Mouse (Mus musculus) limb, embryonic 12.5 days (tissue): ENCODE data around the gene Hnrnpa3. TPM values are rescaled to one million over a fixed set of nuclear protein-coding genes. Genes with fewer than 3 reads are reported as not detected.
"Not testable (repeated sequence)": the region's sequence is repeated elsewhere in the genome, so short reads cannot be mapped to it uniquely, and the experiment has no call there.

ENCODE experiments used
- ATAC-seq: fragments of 200-750 bp; cut with Nextera tagmentation; 2 replicates; pipeline ENCODE4 v1.8.0; 2017; ENCODE audit warnings: low read depth, moderate TSS enrichment; ENCODE audit not compliant: insufficient number of reproducible peaks, insufficient read depth, low FRiP score, low TSS enrichment
- H3K27ac ChIP-seq: fragments of 300-500 bp; sonication (generic); 2 replicates; pipeline ENCODE4 v1.5.1; 2016; ENCODE audit warnings: mild to moderate bottlenecking, moderate library complexity
- H3K27me3 ChIP-seq: fragments of 300-500 bp; sonication (generic); 2 replicates; pipeline ENCODE4 v1.6.1; 2016; ENCODE audit warnings: mild to moderate bottlenecking, moderate library complexity
- H3K36me3 ChIP-seq: fragments of 300-500 bp; sonication (generic); 2 replicates; pipeline ENCODE4 v1.6.1; 2016; ENCODE audit warnings: mild to moderate bottlenecking, moderate library complexity
- H3K4me1 ChIP-seq: fragments of 300-500 bp; sonication (generic); replicated peaks from 2 replicates; pipeline ENCODE4 v1.6.1; 2016
- H3K4me2 ChIP-seq: fragments of 300-500 bp; sonication (generic); 2 replicates; pipeline ENCODE4 v1.6.1; 2016; ENCODE audit warnings: mild to moderate bottlenecking, moderate library complexity
- H3K4me3 ChIP-seq: fragments of 300-500 bp; sonication (generic); replicated peaks from 2 replicates; pipeline ENCODE4 v1.5.1; 2016; ENCODE audit warnings: mild to moderate bottlenecking
- H3K9ac ChIP-seq: fragments of 300-500 bp; sonication (generic); replicated peaks from 2 replicates; pipeline ENCODE4 v1.6.1; 2016; ENCODE audit warnings: mild to moderate bottlenecking, moderate library complexity
- H3K9me3 ChIP-seq: fragments of 300-500 bp; sonication (generic); 2 replicates; pipeline ENCODE4 v1.6.1; 2016; ENCODE audit warnings: mild to moderate bottlenecking, moderate library complexity
- WGBS: fragments of 180-500 bp; shearing (Covaris S2); methylation state at CpG from one replicate; pipeline ENCODE4 v1.1.7; 2016; 5-methylcytosine and 5-hydroxymethylcytosine counted together
- polyA plus RNA-seq: library from polyadenylated mRNA; unstranded; fragments of >200 nt; fragmentation: Nextera tagmentation; extraction: Ambion mirVana; gene quantifications from 2 replicates; pipeline ENCODE4 v1.2.1, GENCODE M21; 2016

The Hnrnpa3 gene
- polyA plus RNA-seq, 1 experiment from 2014 or later = 393 TPM

GRCm38 (mm10) chr2:75681439-75681838 is 22.4 kb downstream of the Hnrnpa3 start:
- peak overlapping the region; percentile 30; the same call in 1 of the 2 replicates for H3K4me2 ChIP-seq
- H3K4me1 ChIP-seq = peaks cover 43% of the 10 kb centered on the region
- peak; percentile 72 for ATAC-seq
- H3K4me3 ChIP-seq = no peak overlapping the region
- WGBS = 31% methylated on average over 7 of the region's 7 CpGs
- peak overlapping the region; percentile 84 for H3K27ac ChIP-seq
- no peaks in the 10 kb centered on the region for H3K27me3 ChIP-seq
- H3K9me3 ChIP-seq = no peaks in the 10 kb centered on the region
- H3K9ac ChIP-seq = no peak overlapping the region
- H3K36me3 ChIP-seq = peaks cover 25% of the 10 kb centered on the region

- no peak overlapping the region for H3K4me3 ChIP-seq
- H3K36me3 ChIP-seq = peaks cover 11% of the 10 kb centered on the region; the same call in 1 of the 2 replicates
- 76% methylated on average over 15 of the region's 15 CpGs for WGBS
- no peak overlapping the region for H3K9ac ChIP-seq
- no peaks in the 10 kb centered on the region for H3K9me3 ChIP-seq
- peak overlapping the region; percentile 66 for H3K27ac ChIP-seq
- peaks cover 43% of the 10 kb centered on the region for H3K4me1 ChIP-seq
- no peak for ATAC-seq
- no peaks in the 10 kb centered on the region for H3K27me3 ChIP-seq
- no peak overlapping the region for H3K4me2 ChIP-seq
These were observed 24.1 kb downstream of the Hnrnpa3 start for GRCm38 (mm10) chr2:75682978-75683709.

GRCm38 (mm10) chr2:75684526-75684925 is 25.5 kb downstream of the Hnrnpa3 start:
- Histone ChIP-seq H3K4me1 (peaks cover 49% of the 10 kb centered on the region), H3K4me3 (no peak overlapping the region), H3K27ac (no peak overlapping the region), H3K36me3 (peaks cover 4% of the 10 kb centered on the region; the same call in 1 of the 2 replicates), H3K27me3 (no peaks in the 10 kb centered on the region), H3K9me3 (no peaks in the 10 kb centered on the region), H3K4me2 (no peak overlapping the region), H3K9ac (no peak overlapping the region)
- WGBS = 77% methylated on average over 3 of the region's 3 CpGs
- ATAC-seq = no peak

DNA sequence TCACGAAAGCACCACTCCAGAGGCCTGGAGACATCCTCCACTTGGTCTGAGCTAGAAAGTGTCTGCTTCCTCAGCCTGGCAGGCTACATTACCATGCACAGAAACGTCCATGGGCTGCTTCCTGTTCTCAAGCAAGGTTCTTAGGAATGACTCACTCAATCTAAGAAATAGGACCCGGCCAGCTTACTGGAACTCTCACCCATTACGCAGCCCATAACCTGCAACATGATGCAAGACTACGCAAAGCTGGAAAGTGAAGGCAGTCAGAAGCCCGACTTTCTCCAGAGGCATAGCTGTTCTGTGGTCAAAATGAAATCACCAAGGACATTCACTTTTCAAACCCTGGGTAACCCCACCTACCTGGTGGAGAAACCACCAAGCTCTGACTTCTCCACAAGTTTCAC is 26.4 kb downstream of the Hnrnpa3 start:
- Histone ChIP-seq H3K4me1 (peaks cover 49% of the 10 kb centered on the region), H3K36me3 (peaks cover 4% of the 10 kb centered on the region; the same call in 1 of the 2 replicates), H3K27ac (0 out of 2 replicates have a peak overlapping the region, but pooled peaks have one; percentile 31), H3K27me3 (no peaks in the 10 kb centered on the region), H3K9ac (no peak overlapping the region), H3K9me3 (no peaks in the 10 kb centered on the region), H3K4me3 (no peak overlapping the region), H3K4me2 (no peak overlapping the region)
- ATAC-seq = no peak
- 71% methylated on average over 6 of the region's 6 CpGs for WGBS

GRCm38 (mm10) chr2:75687040-75687749 is 28.1 kb downstream of the Hnrnpa3 start:
- H3K36me3 ChIP-seq = peaks cover 4% of the 10 kb centered on the region; the same call in 1 of the 2 replicates
- ATAC-seq = no peak
- H3K27ac ChIP-seq = peak overlapping the region; percentile 50; the same call in 1 of the 2 replicates
- no peak overlapping the region for H3K4me2 ChIP-seq
- WGBS = 87% methylated on average over 10 of the region's 10 CpGs
- H3K4me1 ChIP-seq = peaks cover 40% of the 10 kb centered on the region
- H3K9ac ChIP-seq = no peak overlapping the region
- no peak overlapping the region for H3K4me3 ChIP-seq
- H3K9me3 ChIP-seq = no peaks in the 10 kb centered on the region
- H3K27me3 ChIP-seq = no peaks in the 10 kb centered on the region

DNA sequence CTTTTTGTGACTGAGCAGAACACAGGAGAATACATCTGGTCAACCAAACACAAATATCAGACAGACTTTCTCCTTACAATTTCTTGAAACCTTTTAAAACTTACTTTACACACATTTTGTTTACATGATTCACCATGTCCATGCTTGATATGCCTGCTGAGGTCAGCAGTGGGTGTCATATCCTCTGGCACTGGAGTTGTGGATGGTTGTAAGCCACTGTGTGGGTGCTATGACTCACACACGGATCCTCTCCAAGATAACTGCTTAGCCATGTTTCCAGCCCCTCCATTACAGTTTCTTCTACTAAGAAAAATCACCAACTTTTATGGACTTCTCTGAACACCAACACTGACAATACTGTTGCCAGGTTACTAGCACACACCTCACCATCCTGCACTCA is 29.8 kb downstream of the Hnrnpa3 start:
- Histone ChIP-seq H3K4me1 (peaks cover 46% of the 10 kb centered on the region), H3K27ac (no peak overlapping the region), H3K9ac (no peak overlapping the region), H3K4me2 (no peak overlapping the region), H3K36me3 (peaks cover 4% of the 10 kb centered on the region; the same call in 1 of the 2 replicates), H3K9me3 (no peaks in the 10 kb centered on the region), H3K4me3 (no peak overlapping the region), H3K27me3 (no peaks in the 10 kb centered on the region)
- 79% methylated on average over 1 of the region's 1 CpGs for WGBS
- ATAC-seq = no peak

DNA sequence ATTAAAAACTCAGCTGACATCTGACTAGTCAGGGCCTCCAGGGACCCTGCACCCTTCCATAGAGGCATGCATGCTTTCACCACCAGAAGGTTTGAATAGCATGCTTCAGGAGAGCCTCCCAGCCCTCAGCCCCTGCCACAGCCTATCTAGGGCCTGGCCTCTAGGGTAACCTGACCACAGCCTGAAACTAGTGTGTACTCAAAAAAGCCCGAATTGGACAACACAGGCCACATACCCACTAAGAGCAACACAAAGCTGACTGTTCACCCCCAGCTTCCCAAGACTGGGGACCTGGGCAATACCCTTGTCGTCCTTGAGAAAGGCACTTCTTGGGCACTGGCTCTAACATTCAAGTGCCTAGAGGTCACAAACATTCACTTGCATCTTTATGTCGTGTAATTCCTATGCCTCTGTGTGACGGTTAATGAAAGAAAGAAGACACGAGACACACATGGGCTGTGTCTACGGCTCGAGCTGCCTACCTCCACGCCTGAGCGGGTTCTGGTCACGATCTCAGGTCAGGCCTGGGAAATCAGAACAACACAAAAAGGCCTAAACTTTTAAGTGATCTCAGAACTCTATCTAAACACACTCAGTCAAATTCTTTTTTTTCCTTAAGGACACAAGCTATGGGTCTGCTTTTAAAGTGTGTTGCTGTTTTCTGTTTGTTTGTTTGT is 30.6 kb downstream of the Hnrnpa3 start:
- no peaks in the 10 kb centered on the region for H3K27me3 ChIP-seq
- H3K4me1 ChIP-seq = peaks cover 39% of the 10 kb centered on the region
- no peak overlapping the region for H3K4me3 ChIP-seq
- peaks cover 4% of the 10 kb centered on the region; the same call in 1 of the 2 replicates for H3K36me3 ChIP-seq
- no peak overlapping the region for H3K9ac ChIP-seq
- H3K9me3 ChIP-seq = no peaks in the 10 kb centered on the region
- ATAC-seq = no peak
- 87% methylated on average over 10 of the region's 10 CpGs for WGBS
- H3K4me2 ChIP-seq = no peak overlapping the region
- H3K27ac ChIP-seq = no peak overlapping the region

- 95% methylated on average over 4 of the region's 4 CpGs for WGBS
- Histone ChIP-seq H3K9ac (no peak overlapping the region), H3K4me3 (no peak overlapping the region), H3K27me3 (no peaks in the 10 kb centered on the region), H3K9me3 (no peaks in the 10 kb centered on the region), H3K4me1 (peaks cover 31% of the 10 kb centered on the region), H3K27ac (no peak overlapping the region), H3K36me3 (peaks cover 4% of the 10 kb centered on the region; the same call in 1 of the 2 replicates), H3K4me2 (no peak overlapping the region)
- no peak for ATAC-seq
These were observed 31.6 kb downstream of the Hnrnpa3 start for GRCm38 (mm10) chr2:75690656-75691055.

- H3K27ac ChIP-seq = no peak overlapping the region
- ATAC-seq = no peak
- H3K4me3 ChIP-seq = no peak overlapping the region
- peaks cover 4% of the 10 kb centered on the region; the same call in 1 of the 2 replicates for H3K36me3 ChIP-seq
- H3K9ac ChIP-seq = no peak overlapping the region
- WGBS = 60% methylated on average over 8 of the region's 8 CpGs
- no peaks in the 10 kb centered on the region for H3K27me3 ChIP-seq
- no peaks in the 10 kb centered on the region for H3K9me3 ChIP-seq
- H3K4me2 ChIP-seq = no peak overlapping the region
- peaks cover 34% of the 10 kb centered on the region for H3K4me1 ChIP-seq
These were observed 32.3 kb downstream of the Hnrnpa3 start for GRCm38 (mm10) chr2:75691316-75691715.

GRCm38 (mm10) chr2:75692369-75692768 is 33.3 kb downstream of the Hnrnpa3 start:
- 92% methylated on average over 6 of the region's 6 CpGs for WGBS
- H3K36me3 ChIP-seq = peaks cover 4% of the 10 kb centered on the region; the same call in 1 of the 2 replicates
- H3K27me3 ChIP-seq = no peaks in the 10 kb centered on the region
- H3K9ac ChIP-seq = no peak overlapping the region
- peaks cover 43% of the 10 kb centered on the region for H3K4me1 ChIP-seq
- no peak for ATAC-seq
- no peaks in the 10 kb centered on the region for H3K9me3 ChIP-seq
- H3K4me2 ChIP-seq = no peak overlapping the region
- no peak overlapping the region for H3K4me3 ChIP-seq
- 0 out of 2 replicates have a peak overlapping the region, but pooled peaks have one; percentile 7 for H3K27ac ChIP-seq

- H3K4me1 ChIP-seq = peaks cover 52% of the 10 kb centered on the region
- ATAC-seq = not testable (repeated sequence)
- 84% methylated on average over 3 of the region's 3 CpGs for WGBS
These were observed 35.9 kb downstream of the Hnrnpa3 start for GRCm38 (mm10) chr2:75694926-75695325.

More at GRCm38 (mm10) chr2:75694926-75695325, 35.9 kb downstream of the Hnrnpa3 start:
- H3K4me2 ChIP-seq, H3K4me3 ChIP-seq, H3K27ac ChIP-seq, H3K9me3 ChIP-seq, H3K36me3 ChIP-seq, H3K9ac ChIP-seq, H3K27me3 ChIP-seq: not testable (repeated sequence)
